Mouse (Mus musculus): Measurements from ENCODE around the gene Oscar. TPM values are rescaled to one million over a fixed set of nuclear protein-coding genes. Genes with fewer than 3 reads are reported as not detected.
A peak's percentile ranks its signal among the peaks of the same experiment; 100 is the strongest.

Oscar gene
- polyA plus RNA-seq, 1 experiment from 2014 or later, result 0.15 TPM

- Histone ChIP-seq H3K27me3 (ENCODE audit: control insufficient read depth, insufficient read depth, low read length) (no peaks in the 10 kb centered on the region), H3K4me3 (ENCODE audit: control insufficient read depth in 1 of 2, insufficient read depth in 1 of 2, low read depth in 1 of 2, low read length in 2 of 2) (peak overlapping the region; percentile 90 to 93), H3K9me3 (ENCODE audit: control insufficient read depth, low read length) (no peaks in the 10 kb centered on the region), H3K9ac (ENCODE audit: low read length) (peak overlapping the region; percentile 98), H3K4me1 (ENCODE audit: control insufficient read depth in 2 of 2, insufficient read depth in 2 of 2, low read length in 2 of 2) (peaks cover 12 to 24% of the 10 kb centered on the region in 2 experiments), H3K36me3 (ENCODE audit: control insufficient read depth, insufficient read depth, low read length) (peaks cover 27% of the 10 kb centered on the region), H3K4me2 (ENCODE audit: low read length) (peak overlapping the region; percentile 80), H3K27ac (replicated peaks in 1 of 2; ENCODE audit: control insufficient read depth in 1 of 2, insufficient read depth in 1 of 2, low read depth in 2 of 2, low read length in 2 of 2) (peak overlapping the region; percentile 97 to 98)
- 0% methylated on average over 40 of the region's 58 CpGs for WGBS
- ATAC-seq (ENCODE audit: insufficient number of reproducible peaks, insufficient read depth, low FRiP score, low read depth), result no peak
Observed at GRCm38 (mm10) chr7:3645488-3646025, 29.6 kb upstream of the Oscar start.

- H3K9ac ChIP-seq (ENCODE audit: low read length), result peak within 1 kb of the TSS; percentile 98
- peak within 1 kb of the TSS; percentile 90 to 93 for H3K4me3 ChIP-seq (ENCODE audit: control insufficient read depth in 1 of 2, insufficient read depth in 1 of 2, low read depth in 1 of 2, low read length in 2 of 2)
- peaks cover 12 to 24% of the 10 kb centered on the region in 2 experiments for H3K4me1 ChIP-seq (ENCODE audit: control insufficient read depth in 2 of 2, insufficient read depth in 2 of 2, low read length in 2 of 2)
- H3K9me3 ChIP-seq (ENCODE audit: control insufficient read depth, low read length), result no peaks in the 10 kb centered on the region
- H3K27me3 ChIP-seq (ENCODE audit: control insufficient read depth, insufficient read depth, low read length), result no peaks in the 10 kb centered on the region
- ATAC-seq (ENCODE audit: insufficient number of reproducible peaks, insufficient read depth, low FRiP score, low read depth), result peak; percentile 98
- peak within 1 kb of the TSS; percentile 97 to 98 for H3K27ac ChIP-seq (replicated peaks in 1 of 2; ENCODE audit: control insufficient read depth in 1 of 2, insufficient read depth in 1 of 2, low read depth in 2 of 2, low read length in 2 of 2)
- WGBS, result under 1% methylated on average over 54 of the region's 58 CpGs
- peak within 1 kb of the TSS; percentile 80 for H3K4me2 ChIP-seq (ENCODE audit: low read length)
- peaks cover 27% of the 10 kb centered on the region for H3K36me3 ChIP-seq (ENCODE audit: control insufficient read depth, insufficient read depth, low read length)
Observed at GRCm38 (mm10) chr7:3644672-3645487, 28.9 kb upstream of the Oscar start, which contains the start of gene Cnot3. Cnot3 (plus strand) TSS chr7:3645268.

- Histone ChIP-seq H3K4me2 (ENCODE audit: low read length) (peak overlapping the region; percentile 58), H3K27me3 (ENCODE audit: control insufficient read depth, insufficient read depth, low read length) (no peaks in the 10 kb centered on the region), H3K9me3 (ENCODE audit: control insufficient read depth, low read length) (no peaks in the 10 kb centered on the region), H3K27ac (replicated peaks in 1 of 2; ENCODE audit: control insufficient read depth in 1 of 2, insufficient read depth in 1 of 2, low read depth in 2 of 2, low read length in 2 of 2) (peak overlapping the region; percentile 9 to 53; a peak in 1 of 4 replicates), H3K9ac (ENCODE audit: low read length) (no peak overlapping the region), H3K36me3 (ENCODE audit: control insufficient read depth, insufficient read depth, low read length) (peaks cover 31% of the 10 kb centered on the region), H3K4me3 (ENCODE audit: control insufficient read depth in 1 of 2, insufficient read depth in 1 of 2, low read depth in 1 of 2, low read length in 2 of 2) (peak overlapping the region; percentile 35), H3K4me1 (ENCODE audit: control insufficient read depth in 2 of 2, insufficient read depth in 2 of 2, low read length in 2 of 2) (peaks cover 12 to 24% of the 10 kb centered on the region in 2 experiments)
- WGBS, result 2% methylated on average over 11 of the region's 11 CpGs
- ATAC-seq (ENCODE audit: insufficient number of reproducible peaks, insufficient read depth, low FRiP score, low read depth), result no peak
Observed at GRCm38 (mm10) chr7:3644348-3644671, 28.4 kb upstream of the Oscar start.

GRCm38 (mm10) chr7:3643843-3644242 is 27.9 kb upstream of the Oscar start:
- WGBS, result 22% methylated on average over 9 of the region's 9 CpGs
- no peaks in the 10 kb centered on the region for H3K27me3 ChIP-seq (ENCODE audit: control insufficient read depth, insufficient read depth, low read length)
- H3K4me1 ChIP-seq (ENCODE audit: control insufficient read depth in 2 of 2, insufficient read depth in 2 of 2, low read length in 2 of 2), result peaks cover 12 to 24% of the 10 kb centered on the region in 2 experiments
- ATAC-seq (ENCODE audit: insufficient number of reproducible peaks, insufficient read depth, low FRiP score, low read depth), result no peak
- H3K9me3 ChIP-seq (ENCODE audit: control insufficient read depth, low read length), result no peaks in the 10 kb centered on the region
- peak overlapping the region; percentile 58 for H3K4me2 ChIP-seq (ENCODE audit: low read length)
- no peak overlapping the region for H3K27ac ChIP-seq (replicated peaks in 1 of 2; ENCODE audit: control insufficient read depth in 1 of 2, insufficient read depth in 1 of 2, low read depth in 2 of 2, low read length in 2 of 2)
- peak overlapping the region in 1 of 2 experiments; percentile 35; a peak in 2 of 4 replicates for H3K4me3 ChIP-seq (ENCODE audit: control insufficient read depth in 1 of 2, insufficient read depth in 1 of 2, low read depth in 1 of 2, low read length in 2 of 2)
- H3K36me3 ChIP-seq (ENCODE audit: control insufficient read depth, insufficient read depth, low read length), result peaks cover 33% of the 10 kb centered on the region
- no peak overlapping the region for H3K9ac ChIP-seq (ENCODE audit: low read length)

- Histone ChIP-seq H3K27me3 (ENCODE audit: control insufficient read depth, insufficient read depth, low read length) (no peaks in the 10 kb centered on the region), H3K9ac (ENCODE audit: low read length) (no peak overlapping the region), H3K4me1 (ENCODE audit: control insufficient read depth in 2 of 2, insufficient read depth in 2 of 2, low read length in 2 of 2) (peaks cover 12 to 24% of the 10 kb centered on the region in 2 experiments), H3K4me2 (ENCODE audit: low read length) (no peak overlapping the region), H3K27ac (replicated peaks in 1 of 2; ENCODE audit: control insufficient read depth in 1 of 2, insufficient read depth in 1 of 2, low read depth in 2 of 2, low read length in 2 of 2) (no peak overlapping the region), H3K9me3 (ENCODE audit: control insufficient read depth, low read length) (no peaks in the 10 kb centered on the region), H3K36me3 (ENCODE audit: control insufficient read depth, insufficient read depth, low read length) (peaks cover 33% of the 10 kb centered on the region), H3K4me3 (ENCODE audit: control insufficient read depth in 1 of 2, insufficient read depth in 1 of 2, low read depth in 1 of 2, low read length in 2 of 2) (no peak overlapping the region)
- 66% methylated on average over 5 of the region's 5 CpGs for WGBS
- no peak for ATAC-seq (ENCODE audit: insufficient number of reproducible peaks, insufficient read depth, low FRiP score, low read depth)
Observed at GRCm38 (mm10) chr7:3643412-3643811, 27.5 kb upstream of the Oscar start.

GRCm38 (mm10) chr7:3630478-3630815 is 14.5 kb upstream of the Oscar start:
- ATAC-seq (ENCODE audit: insufficient number of reproducible peaks, insufficient read depth, low FRiP score, low read depth), result no peak
- no peaks in the 10 kb centered on the region for H3K9me3 ChIP-seq (ENCODE audit: control insufficient read depth, low read length)
- H3K27me3 ChIP-seq (ENCODE audit: control insufficient read depth, insufficient read depth, low read length), result no peaks in the 10 kb centered on the region
- peak overlapping the region; percentile 75 for H3K9ac ChIP-seq (ENCODE audit: low read length)
- H3K4me2 ChIP-seq (ENCODE audit: low read length), result peak overlapping the region; percentile 97
- 59% methylated on average over 3 of the region's 3 CpGs for WGBS
- no peak overlapping the region for H3K27ac ChIP-seq (replicated peaks in 1 of 2; ENCODE audit: control insufficient read depth in 1 of 2, insufficient read depth in 1 of 2, low read depth in 2 of 2, low read length in 2 of 2)
- H3K36me3 ChIP-seq (ENCODE audit: control insufficient read depth, insufficient read depth, low read length), result peaks cover 47% of the 10 kb centered on the region
- H3K4me1 ChIP-seq (ENCODE audit: control insufficient read depth in 2 of 2, insufficient read depth in 2 of 2, low read length in 2 of 2), result peaks cover 10 to 18% of the 10 kb centered on the region in 2 experiments
- H3K4me3 ChIP-seq (ENCODE audit: control insufficient read depth in 1 of 2, insufficient read depth in 1 of 2, low read depth in 1 of 2, low read length in 2 of 2), result peak overlapping the region; percentile 73 to 100

- Histone ChIP-seq H3K36me3 (ENCODE audit: control insufficient read depth, insufficient read depth, low read length) (peaks cover 47% of the 10 kb centered on the region), H3K4me1 (ENCODE audit: control insufficient read depth in 2 of 2, insufficient read depth in 2 of 2, low read length in 2 of 2) (peaks cover 10 to 18% of the 10 kb centered on the region in 2 experiments), H3K9me3 (ENCODE audit: control insufficient read depth, low read length) (no peaks in the 10 kb centered on the region), H3K27ac (replicated peaks in 1 of 2; ENCODE audit: control insufficient read depth in 1 of 2, insufficient read depth in 1 of 2, low read depth in 2 of 2, low read length in 2 of 2) (peak within 1 kb of the TSS; percentile 76 to 98; a peak in 3 of 4 replicates), H3K4me3 (ENCODE audit: control insufficient read depth in 1 of 2, insufficient read depth in 1 of 2, low read depth in 1 of 2, low read length in 2 of 2) (peak within 1 kb of the TSS; percentile 73 to 100), H3K4me2 (ENCODE audit: low read length) (peak within 1 kb of the TSS; percentile 97), H3K9ac (ENCODE audit: low read length) (peak within 1 kb of the TSS; percentile 75), H3K27me3 (ENCODE audit: control insufficient read depth, insufficient read depth, low read length) (no peaks in the 10 kb centered on the region)
- under 1% methylated on average over 47 of the region's 47 CpGs for WGBS
- ATAC-seq (ENCODE audit: insufficient number of reproducible peaks, insufficient read depth, low FRiP score, low read depth), result peak; percentile 78
Observed at GRCm38 (mm10) chr7:3629543-3630477, 13.9 kb upstream of the Oscar start, which contains the start of the genes Tfpt and Prpf31. Tfpt (minus strand) TSS chr7:3629929. Prpf31 (plus strand) TSS chr7:3629985.

Data from heart, embryonic 14.5 days (tissue).